Mouse (Mus musculus) heart, postnatal 25 days (tissue): ENCODE data around the gene Gsc. TPM values are rescaled to one million over a fixed set of nuclear protein-coding genes. Genes with fewer than 3 reads are reported as not detected.
"Not testable (repeated sequence)": the region's sequence is repeated elsewhere in the genome, so short reads cannot be mapped to it uniquely, and the experiment has no call there.

Experiments used
- DNase-seq: peaks from one replicate; pipeline ENCODE4 v3.0.0; 2022; ENCODE audit warnings: low spot score
- intact Hi-C: fragments of 180-260 bp; cut with DNase I; formaldehyde crosslinking; loops from one replicate; pipeline ENCODE4 v1.15.1; 2025
- total RNA-seq, 2 experiments: library from RNA; stranded (reverse); gene quantifications; 2 replicates each; pipeline ENCODE4 v1.2.3; 2021

Gene Gsc
- total RNA-seq, 2 experiments from 2014 or later = 0.20 TPM; not detected in 1

DNA sequence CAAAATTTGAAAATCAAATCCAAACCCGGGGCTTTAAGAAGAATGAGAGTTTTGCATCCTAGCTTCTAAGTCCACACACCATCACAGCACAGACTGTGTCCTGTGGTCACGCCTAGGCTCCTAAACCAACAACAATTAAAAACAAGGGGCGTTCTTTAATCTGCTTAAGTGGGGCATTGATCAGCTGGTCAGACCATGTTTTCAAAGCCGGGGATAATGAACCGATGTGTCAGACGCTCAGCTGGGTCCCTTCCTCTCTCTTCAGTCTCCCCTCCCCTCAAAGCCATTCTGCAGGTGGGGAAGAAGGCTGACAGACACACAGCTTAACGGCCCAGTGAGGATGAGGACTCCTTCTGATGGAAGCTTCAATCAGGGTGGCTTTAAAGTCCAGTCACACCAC is 6.2 kb downstream of the Gsc start:
- intact Hi-C loops = no loop called here
- DNase-seq = no peak

DNA sequence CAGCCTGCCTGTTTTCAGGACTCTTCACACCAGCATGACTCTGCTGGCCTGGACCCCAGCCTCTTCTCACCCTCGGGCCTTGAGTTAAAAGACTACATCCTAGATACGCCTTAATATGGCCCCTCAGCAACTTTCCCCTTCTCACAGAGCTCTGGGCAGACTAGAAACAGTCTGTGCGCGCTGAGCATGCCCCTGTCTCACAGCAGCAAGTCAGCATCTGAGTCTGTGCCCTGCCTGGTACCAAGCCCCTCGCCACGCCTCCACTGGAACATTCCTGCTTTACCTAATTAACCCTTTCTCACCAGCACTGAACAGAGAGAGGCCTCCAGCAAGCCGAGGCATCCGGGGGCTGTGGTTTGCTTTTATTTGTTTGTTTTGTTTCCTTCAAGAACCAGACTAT is 11.8 kb downstream of the Gsc start:
- no peak for DNase-seq
- intact Hi-C loops = no loop called here

DNA sequence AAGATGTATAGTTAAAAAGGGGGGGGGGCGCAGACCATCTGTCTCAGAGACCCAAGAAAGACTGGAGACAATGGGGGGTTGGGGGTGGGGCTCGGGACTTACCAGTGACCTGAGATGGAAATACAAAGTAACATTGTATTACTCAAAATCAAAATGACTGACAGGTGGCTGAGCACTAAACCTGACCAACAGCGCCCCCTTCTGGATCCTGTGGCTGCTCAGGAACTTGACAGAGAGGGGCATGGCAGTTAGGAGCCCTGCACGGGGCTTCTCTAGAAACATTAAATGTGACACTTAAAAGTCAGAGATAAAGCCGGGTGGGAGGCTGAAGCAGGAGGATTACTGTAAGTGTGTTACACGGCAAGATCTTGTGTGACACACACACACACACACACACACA is 13.8 kb downstream of the Gsc start:
- intact Hi-C loops = no loop called here

DNA sequence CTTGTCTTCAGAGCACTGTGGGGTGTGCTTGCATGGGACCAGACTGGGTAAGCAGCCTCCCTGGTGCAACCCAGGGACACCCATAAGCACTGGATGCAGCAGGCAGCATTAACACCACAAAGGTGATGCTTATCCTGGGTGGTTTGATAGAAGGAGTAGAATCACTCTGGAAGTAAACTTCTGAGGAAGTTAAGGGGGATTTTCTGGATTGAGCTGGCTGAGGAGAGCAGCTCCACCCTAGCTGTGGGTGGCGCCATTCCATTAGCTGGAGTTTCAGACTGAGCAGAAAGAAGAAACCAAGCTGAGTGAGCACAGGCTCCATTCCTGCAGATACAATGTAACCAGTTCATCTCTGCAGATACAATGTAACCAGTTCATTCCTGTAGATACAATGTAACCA is 20.1 kb downstream of the Gsc start:
- DNase-seq = no peak
- intact Hi-C loops = no loop called here

More for the DNA sequence above, 13.8 kb downstream of the Gsc start:
- no peak for DNase-seq

DNA sequence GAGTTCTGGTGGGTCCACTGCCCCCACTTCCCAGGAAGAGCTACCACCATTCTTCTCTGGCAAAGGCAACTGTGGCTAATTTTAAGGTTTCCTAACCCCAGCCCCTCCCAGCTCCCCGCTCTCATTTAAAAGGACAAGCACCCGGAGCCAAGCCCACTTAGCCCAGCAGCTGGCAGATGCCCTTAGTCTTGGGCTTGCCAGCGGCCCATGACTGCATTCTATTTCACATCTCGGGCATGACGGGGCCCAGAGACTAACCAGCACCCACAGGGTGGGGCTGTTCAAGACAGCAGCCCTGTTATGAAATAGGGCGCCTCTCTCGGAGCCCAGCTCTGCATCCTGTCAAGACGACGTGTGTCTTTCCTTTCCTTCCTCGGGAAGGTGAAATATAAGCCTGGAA is 22.9 kb downstream of the Gsc start:
- intact Hi-C loops = no loop called here
- no peak for DNase-seq

DNA sequence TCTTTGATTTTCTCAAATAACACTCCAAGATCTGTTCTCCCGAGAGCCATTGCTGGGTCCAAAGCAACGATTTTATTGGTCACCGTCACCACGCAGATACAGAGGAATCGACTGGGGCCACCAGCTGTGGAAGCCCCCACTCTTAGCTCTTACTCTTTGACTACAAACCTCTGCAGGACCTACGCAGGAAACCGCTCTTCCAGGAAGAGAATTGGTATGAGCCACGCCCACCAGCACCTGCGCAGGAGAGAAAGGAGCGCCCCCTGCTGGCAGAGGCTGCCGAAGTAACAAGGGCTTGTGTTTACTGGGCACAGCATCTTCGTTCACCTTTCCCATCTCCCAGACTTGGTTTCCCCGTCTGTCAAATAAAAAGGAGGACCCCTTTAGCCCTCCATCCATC is 25.0 kb downstream of the Gsc start:
- DNase-seq = no peak
- intact Hi-C loops = no loop called here

DNA sequence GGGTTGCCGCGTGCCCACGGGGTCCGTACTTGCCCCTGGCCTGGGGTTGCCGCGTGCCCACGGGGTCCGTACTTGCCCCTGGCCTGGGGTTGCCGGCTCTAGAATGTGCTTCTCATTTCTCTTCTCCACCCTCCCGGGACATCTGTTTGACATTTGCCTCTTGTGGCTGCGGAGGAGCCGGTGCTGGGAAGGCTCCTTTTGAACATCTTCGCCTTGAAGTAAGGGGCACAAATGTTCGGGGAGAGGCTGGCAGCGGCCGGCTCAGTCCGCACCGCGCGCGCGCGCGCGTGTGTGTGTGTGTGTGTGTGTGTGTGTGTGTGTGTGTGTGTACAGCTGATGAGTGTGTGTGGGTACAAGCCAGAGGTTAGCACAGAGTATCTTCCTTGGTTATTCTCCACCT is 26.1 kb downstream of the Gsc start:
- not testable (repeated sequence) for DNase-seq
- intact Hi-C loops = loop anchor here (2.0 kb wide), 1 partner anchor 60 kb away; no protein-coding TSS in a partner anchor

DNA sequence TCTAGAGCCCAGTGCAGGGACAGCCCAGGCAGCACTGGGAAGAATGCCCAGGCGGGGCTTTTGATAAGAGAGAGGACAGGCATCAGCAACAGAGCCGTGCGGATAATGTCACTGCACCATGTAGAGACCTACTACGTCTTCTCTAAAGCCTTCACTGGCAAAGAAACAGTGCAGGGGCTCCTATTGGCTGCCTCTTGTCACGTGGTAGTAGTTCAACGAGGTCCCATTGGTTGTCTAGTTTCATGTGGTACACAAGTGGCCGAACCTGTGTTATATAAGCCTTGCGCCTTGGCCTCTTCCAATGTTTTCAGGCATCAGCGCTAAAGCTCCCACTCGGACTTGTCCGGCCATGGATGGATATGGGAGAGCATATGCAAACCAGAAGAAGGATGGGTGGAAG is 29.4 kb downstream of the Gsc start:
- intact Hi-C loops = no loop called here
- no peak for DNase-seq

DNA sequence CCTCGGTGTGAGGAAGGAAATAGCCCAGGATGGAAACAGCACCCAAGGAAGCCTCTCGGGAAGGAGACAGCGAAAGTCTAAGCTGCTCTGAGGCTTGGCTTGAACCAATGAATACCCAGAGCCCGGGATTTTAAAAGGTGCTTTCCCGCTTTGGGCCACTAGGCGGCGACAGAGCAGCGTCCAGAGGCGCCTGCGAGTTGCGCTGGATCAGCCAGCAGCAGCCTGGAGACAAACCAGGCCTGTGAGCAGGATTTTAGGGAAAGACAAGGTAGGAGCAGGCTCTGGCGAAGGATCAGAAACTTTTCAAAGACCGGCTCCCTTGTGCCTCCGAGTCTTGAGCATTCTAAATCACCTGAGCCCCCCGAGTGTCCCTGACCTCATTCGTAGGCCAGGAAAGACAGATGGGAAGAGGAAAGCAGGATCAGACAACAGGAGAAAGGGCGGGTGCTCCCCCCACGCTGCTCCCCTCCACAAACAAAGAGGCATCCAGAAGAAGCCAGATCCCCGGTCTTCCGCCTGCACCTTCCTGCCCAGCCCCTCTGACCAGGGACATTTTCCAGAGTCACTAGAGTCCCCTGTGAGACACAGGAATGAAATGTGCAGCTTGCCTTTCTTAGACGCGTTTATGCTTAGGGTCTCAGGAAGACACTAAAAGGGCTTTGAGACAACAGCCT is 32.9 kb downstream of the Gsc start:
- DNase-seq = peak; percentile 43
- intact Hi-C loops = loop anchor here (1.0 to 2.0 kb wide), 2 partner anchors 259 to 499 kb away; no protein-coding TSS in a partner anchor

DNA sequence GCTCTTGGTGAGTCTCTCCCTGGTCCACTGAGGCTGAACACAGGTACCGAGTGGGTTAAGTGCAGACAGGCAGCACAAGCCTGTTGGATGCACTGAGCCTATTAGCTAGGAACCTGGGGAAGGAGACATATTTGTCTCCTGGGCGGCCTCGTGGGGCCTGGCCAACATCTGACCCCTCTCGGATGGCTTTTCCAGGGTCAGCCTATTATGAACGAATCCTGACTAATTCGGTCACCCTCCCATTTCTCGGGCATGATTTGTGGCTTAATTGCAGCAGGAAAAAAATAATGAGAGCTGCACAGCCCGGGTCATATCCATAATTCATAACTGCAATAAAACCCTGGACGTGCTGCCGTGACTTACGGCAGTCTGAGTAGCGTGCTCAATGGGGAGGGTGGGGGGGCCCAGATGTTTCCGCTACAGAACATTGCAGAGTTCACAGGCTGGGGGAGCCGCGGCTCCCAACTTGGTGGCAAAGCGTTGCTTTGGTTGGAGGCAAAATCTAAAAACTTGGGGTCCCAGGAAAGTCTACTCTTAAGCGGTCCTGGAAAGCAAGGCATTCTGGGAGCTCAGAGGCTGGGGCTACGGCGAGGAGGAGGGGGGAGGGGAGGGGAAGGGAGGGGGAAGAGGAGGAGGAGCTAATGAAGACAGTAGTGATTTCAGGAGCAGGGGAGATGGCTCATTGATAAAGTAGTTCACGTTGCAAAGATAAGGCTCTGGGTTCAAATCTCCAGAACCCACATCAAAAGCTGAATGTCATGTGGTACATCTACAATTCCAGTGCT is 39.0 kb downstream of the Gsc start:
- intact Hi-C loops = no loop called here

DNA sequence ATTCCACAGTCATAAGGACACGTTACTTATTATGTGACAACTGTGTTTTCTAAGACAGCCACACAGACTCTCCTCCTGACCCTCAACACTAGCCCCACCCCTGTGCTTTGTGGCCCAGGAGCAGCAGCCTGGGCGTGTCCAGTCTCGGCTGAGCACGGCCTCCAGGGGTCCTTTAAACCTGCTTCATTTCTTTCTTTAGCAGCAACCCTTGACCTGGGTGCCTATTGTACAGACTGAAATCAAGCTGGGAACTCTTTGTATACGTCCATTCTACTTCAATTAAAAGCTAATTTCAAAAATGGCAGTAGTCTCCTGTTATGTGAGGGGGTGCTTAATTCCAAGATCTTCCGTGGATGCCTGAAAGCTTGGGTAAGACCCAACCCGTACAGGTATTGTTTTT is 39.9 kb downstream of the Gsc start:
- no peak for DNase-seq
- intact Hi-C loops = no loop called here

More for the DNA sequence above, 39.0 kb downstream of the Gsc start:
- DNase-seq = no peak

DNA sequence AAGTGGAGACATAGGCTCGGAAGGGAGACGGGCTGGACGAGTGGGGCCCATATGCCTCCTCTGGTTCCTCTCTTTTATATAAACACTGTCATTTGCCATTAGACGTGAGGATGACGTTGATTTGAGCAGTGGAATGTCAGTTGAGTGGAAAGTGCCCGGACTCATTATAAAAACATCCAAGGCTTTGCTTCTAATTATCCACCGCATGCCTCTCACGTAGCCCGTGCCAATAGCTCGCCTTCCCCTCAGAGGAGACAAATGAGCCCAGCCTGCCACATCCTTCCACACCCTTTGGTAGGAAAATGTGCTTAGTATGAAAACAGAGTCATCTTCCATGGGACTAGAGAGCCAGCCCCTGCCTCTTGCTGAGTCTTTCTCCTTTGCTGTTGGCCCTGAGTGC is 41.8 kb downstream of the Gsc start:
- intact Hi-C loops = no loop called here

DNA sequence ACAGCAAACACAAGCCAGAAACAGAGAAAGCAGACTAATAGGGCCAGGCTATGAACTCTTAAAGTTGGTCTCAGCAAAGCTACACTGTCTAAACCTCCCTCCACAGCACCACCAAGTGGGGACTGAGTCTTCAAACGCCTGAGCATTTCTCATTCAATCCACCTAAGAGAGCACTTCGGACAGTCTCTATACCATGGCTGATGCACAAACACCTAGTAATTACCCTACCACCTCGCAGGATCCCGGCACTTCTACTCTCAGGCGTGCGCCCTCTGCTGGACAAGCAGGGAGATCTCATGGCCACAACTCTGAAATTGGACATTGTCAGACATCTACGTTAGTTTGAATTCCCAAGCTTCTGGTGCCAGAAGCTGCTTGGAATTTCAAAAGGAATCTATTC is 46.2 kb downstream of the Gsc start:
- intact Hi-C loops = no loop called here
- no peak for DNase-seq

More for the DNA sequence above, 41.8 kb downstream of the Gsc start:
- no peak for DNase-seq

DNA sequence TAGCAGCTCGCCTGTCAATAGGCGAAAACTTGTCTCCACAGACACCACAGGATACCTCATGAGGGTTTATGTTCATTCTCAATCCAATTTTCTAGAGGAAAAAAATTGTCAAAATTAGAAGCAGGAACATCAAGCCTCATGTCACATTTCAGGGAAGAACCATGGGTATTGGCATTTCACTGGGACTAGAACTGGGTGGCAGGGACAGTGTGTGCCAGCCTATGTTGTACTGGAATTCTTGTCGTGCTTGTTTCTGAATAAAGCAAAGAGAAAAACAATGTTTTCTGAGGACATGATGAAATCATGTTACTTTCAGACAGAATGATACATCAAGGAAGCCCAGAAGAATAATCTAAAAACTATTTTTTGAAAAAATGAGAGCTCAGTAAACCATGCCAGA is 47.5 kb downstream of the Gsc start:
- intact Hi-C loops = no loop called here
- DNase-seq = no peak

DNA sequence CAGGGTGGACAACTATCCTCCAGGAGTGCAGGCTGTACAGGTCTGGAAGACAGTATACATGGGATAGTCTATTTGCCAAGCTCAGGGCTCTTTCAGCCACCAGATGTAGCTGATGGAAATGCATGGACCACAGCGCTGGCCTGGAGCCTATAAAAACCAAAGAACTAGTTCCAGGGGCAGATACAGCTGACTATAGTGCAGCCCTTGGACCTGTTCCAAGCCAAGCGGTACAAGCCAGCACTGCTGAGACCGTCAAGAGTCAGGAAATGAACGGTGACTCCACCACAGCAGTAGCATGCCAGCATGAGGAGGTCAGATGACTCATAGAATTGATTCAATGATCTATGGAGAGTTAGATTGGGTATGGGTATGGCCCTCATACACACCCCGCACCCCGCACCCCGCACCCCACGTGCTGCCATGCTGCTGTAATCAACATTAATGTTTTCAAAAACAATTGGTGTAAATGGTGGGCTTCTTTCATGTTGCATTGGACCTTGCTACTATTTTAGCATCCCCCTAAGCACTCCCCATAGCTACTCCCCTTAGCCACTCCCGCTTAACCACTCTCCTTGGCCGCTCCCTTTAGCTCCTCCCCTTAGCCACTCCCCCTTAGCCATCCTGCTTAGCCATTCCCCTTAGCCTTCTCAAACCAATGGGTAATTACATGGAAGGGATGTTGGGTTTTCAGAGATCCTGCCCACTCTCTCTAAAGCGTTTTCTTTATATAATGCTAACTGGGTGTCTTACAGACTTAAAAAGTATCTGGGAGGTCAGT is 50.3 kb downstream of the Gsc start:
- intact Hi-C loops = no loop called here
- DNase-seq = no peak

Other genes with a start within 250 kb of the Gsc start
- gene Serpina3g, start 237.1 kb downstream of the Gsc start, total RNA-seq = 1 to 10 TPM in 1 of 2 experiments, under 1 TPM in 1; 0.57 to 1.1 TPM
- gene Serpina3i, start 210.2 kb downstream of the Gsc start, total RNA-seq = under 1 TPM in 1 of 2 experiments, not detected in 1; 0.73 TPM
- gene Serpina3j, start 158.8 kb downstream of the Gsc start, total RNA-seq = not detected
- gene Serpina3k, start 134.8 kb downstream of the Gsc start, total RNA-seq = not detected
- not detected for gene Serpina3m, start 134.8 kb downstream of the Gsc start, total RNA-seq
- gene Serpina3n, start 66.6 kb downstream of the Gsc start, total RNA-seq = 1 to 10 TPM; 4.7 to 4.8 TPM